7 mouse cellular contexts compared by ENCODE assay signal in the genomic region with DNA sequence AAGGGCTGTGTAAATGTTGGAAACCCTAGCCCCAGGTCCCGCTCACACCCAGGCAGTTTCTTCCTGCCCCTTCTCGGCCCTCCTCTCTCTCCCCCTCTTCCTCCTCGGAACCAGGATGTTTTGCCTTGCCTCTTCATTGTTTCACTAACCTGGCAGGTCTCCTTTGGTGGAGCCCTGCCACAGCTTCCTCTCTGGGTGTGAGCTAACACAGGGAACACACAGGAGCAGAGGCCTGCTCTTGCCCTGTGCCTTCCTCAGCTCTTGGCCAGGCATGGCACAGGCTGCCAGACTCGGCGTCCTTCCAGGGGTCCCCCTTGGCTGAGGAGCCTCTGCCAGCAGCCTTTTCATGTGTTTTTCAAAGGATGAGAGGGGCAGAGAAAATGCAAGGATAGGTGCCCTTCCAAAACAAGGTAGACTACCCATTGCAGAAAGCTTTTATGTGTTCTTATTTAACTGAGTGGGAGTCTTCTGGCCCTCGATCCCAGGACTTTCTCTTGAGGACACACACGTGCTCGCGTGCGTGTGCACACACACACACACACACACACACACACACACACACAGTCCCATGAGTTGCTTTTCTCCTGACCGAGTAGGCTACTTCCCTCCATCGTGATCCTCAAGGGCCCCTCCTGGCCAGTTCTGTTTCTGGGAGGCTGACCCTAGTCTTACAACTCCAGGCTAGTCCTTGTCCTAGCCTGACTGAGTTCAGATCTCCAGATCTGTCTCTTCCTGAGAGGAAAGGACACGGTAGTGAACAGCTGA. TPM values are rescaled to one million over a fixed set of nuclear protein-coding genes. Genes with fewer than 3 reads are reported as not detected.
A peak's percentile ranks its signal among the peaks of the same experiment; 100 is the strongest.
DNase-seq lines count a peak whose midpoint lies in the region; ATAC-seq and TF ChIP-seq lines count a peak whose summit lies in the region.

No protein-coding gene starts in this region.

- peak overlapping the region; percentile 95 for H3K4me2 ChIP-seq in CH12.LX (ENCODE audit: insufficient read depth, low read depth, poor library complexity, severe bottlenecking)
- no peak overlapping the region for H3K4me2 ChIP-seq in forebrain, embryonic 14.5 days (ENCODE audit: low read length)
- H3K4me2 ChIP-seq in hindbrain, embryonic 14.5 days (replicated peaks) = no peak overlapping the region
- H3K4me2 ChIP-seq in lung, embryonic 16.5 days (ENCODE audit: low read depth, low read length) = no peak overlapping the region

- 55% methylated on average over 13 of the region's 13 CpGs for WGBS in forebrain, embryonic 14.5 days
- 60% methylated on average over 13 of the region's 13 CpGs for WGBS in hindbrain, embryonic 14.5 days
- WGBS in lung, embryonic 16.5 days = 62% methylated on average over 13 of the region's 13 CpGs

- TF ChIP-seq RAD21 in CH12.LX (IDR thresholded peaks at IDR 0.05; ENCODE audit: low read depth, low read length) = no peak

- peak overlapping the region; percentile 94 for H3K27ac ChIP-seq in CH12.LX (ENCODE audit: insufficient read depth, low read depth)
- peak overlapping the region; percentile 80 for H3K27ac ChIP-seq in forebrain, embryonic 14.5 days (ENCODE audit: low read depth, low read length)
- peak overlapping the region; percentile 18 for H3K27ac ChIP-seq in hindbrain, embryonic 14.5 days
- peak overlapping the region; percentile 81 for H3K27ac ChIP-seq in lung, embryonic 16.5 days (ENCODE audit: low read length)

- no peak for DNase-seq in CH12.LX (ENCODE audit: extremely low read depth)
- DNase-seq in adrenal gland, postnatal 36 days = peak; percentile 28 to 60
- peak; percentile 75 for DNase-seq in forebrain, embryonic 14.5 days (ENCODE audit: low spot score)
- no peak for DNase-seq in hindbrain, embryonic 14.5 days (ENCODE audit: low spot score)
- no peak for DNase-seq in retina, embryonic 14.5 days (ENCODE audit: low spot score)
- DNase-seq in embryo, embryonic 10.5 days (ENCODE audit: low spot score) = no peak

- no peaks in the 10 kb centered on the region for H3K27me3 ChIP-seq in CH12.LX (replicated peaks)
- no peaks in the 10 kb centered on the region for H3K27me3 ChIP-seq in forebrain, embryonic 14.5 days (replicated peaks; ENCODE audit: control insufficient read depth, insufficient read depth, low read length)
- no peaks in the 10 kb centered on the region for H3K27me3 ChIP-seq in hindbrain, embryonic 14.5 days (ENCODE audit: control insufficient read depth, insufficient read depth, low read length)
- no peaks in the 10 kb centered on the region for H3K27me3 ChIP-seq in lung, embryonic 16.5 days (ENCODE audit: control insufficient read depth, insufficient read depth, low read depth, low read length)

- H3K9ac ChIP-seq in CH12.LX (ENCODE audit: insufficient read depth, low read depth) = peak overlapping the region; percentile 63
- H3K9ac ChIP-seq in forebrain, embryonic 14.5 days (ENCODE audit: low read length) = peak overlapping the region; percentile 29; the same call in 1 of the 2 replicates
- H3K9ac ChIP-seq in hindbrain, embryonic 14.5 days = no peak overlapping the region
- H3K9ac ChIP-seq in lung, embryonic 16.5 days (ENCODE audit: low read length) = 0 out of 2 replicates have a peak overlapping the region, but pooled peaks have one; percentile 5

- H3K4me3 ChIP-seq in CH12.LX (replicated peaks in 1 of 3; ENCODE audit: low read depth in 2 of 3, low read length in 2 of 3, poor library complexity in 1 of 3) = peak overlapping the region in 2 of 3 experiments; percentile 10
- no peak overlapping the region for H3K4me3 ChIP-seq in forebrain, embryonic 14.5 days (ENCODE audit: low read depth, low read length)
- no peak overlapping the region for H3K4me3 ChIP-seq in hindbrain, embryonic 14.5 days (replicated peaks; ENCODE audit: low read length)
- H3K4me3 ChIP-seq in lung, embryonic 16.5 days (ENCODE audit: low read length) = no peak overlapping the region

- TF ChIP-seq POLR2A in CH12.LX (IDR thresholded peaks at IDR 0.05; ENCODE audit: low read depth, low read length) = peak; percentile 29; the same call in 1 of the 2 replicates

- H3K79me2 ChIP-seq in CH12.LX (replicated peaks; ENCODE audit: control insufficient read depth, extremely low read depth, insufficient read depth, poor library complexity, severe bottlenecking) = peaks cover 91% of the 10 kb centered on the region

- H3K9me3 ChIP-seq in CH12.LX (replicated peaks; ENCODE audit: low read length) = no peaks in the 10 kb centered on the region
- no peaks in the 10 kb centered on the region for H3K9me3 ChIP-seq in forebrain, embryonic 14.5 days (replicated peaks; ENCODE audit: control insufficient read depth, low read length)
- H3K9me3 ChIP-seq in hindbrain, embryonic 14.5 days (ENCODE audit: control insufficient read depth, low read length) = no peaks in the 10 kb centered on the region
- H3K9me3 ChIP-seq in lung, embryonic 16.5 days (ENCODE audit: control insufficient read depth, low read length) = no peaks in the 10 kb centered on the region

- TF ChIP-seq EP300 in CH12.LX (IDR thresholded peaks at IDR 0.05; ENCODE audit: low read length) = no peak

- TF ChIP-seq CTCF in CH12.LX (conservative IDR thresholded peaks at IDR 0.05 in 1 of 2, IDR thresholded peaks at IDR 0.05 in 1 of 2; ENCODE audit: low read depth in 2 of 2, low read length in 2 of 2) = no peak

- peaks cover 44 to 90% of the 10 kb centered on the region in 2 experiments for H3K36me3 ChIP-seq in CH12.LX (replicated peaks in 1 of 2; ENCODE audit: control insufficient read depth in 1 of 2, insufficient read depth in 1 of 2, low read length in 1 of 2)
- 0 out of 2 replicates have a peak, but pooled peaks cover 3% of the 10 kb centered on the region for H3K36me3 ChIP-seq in forebrain, embryonic 14.5 days (ENCODE audit: control insufficient read depth, insufficient read depth, low read length)
- no peaks in the 10 kb centered on the region for H3K36me3 ChIP-seq in hindbrain, embryonic 14.5 days (replicated peaks; ENCODE audit: control insufficient read depth, insufficient read depth)
- no peaks in the 10 kb centered on the region for H3K36me3 ChIP-seq in lung, embryonic 16.5 days (ENCODE audit: control insufficient read depth, insufficient read depth, low read length)

- H3K4me1 ChIP-seq in CH12.LX (ENCODE audit: control insufficient read depth in 1 of 2, insufficient read depth in 2 of 2) = peaks cover 65 to 100% of the 10 kb centered on the region in 2 experiments
- H3K4me1 ChIP-seq in forebrain, embryonic 14.5 days (ENCODE audit: control insufficient read depth, insufficient read depth, low read length) = peaks cover 28% of the 10 kb centered on the region
- peaks cover 21% of the 10 kb centered on the region for H3K4me1 ChIP-seq in hindbrain, embryonic 14.5 days (replicated peaks; ENCODE audit: control insufficient read depth, insufficient read depth, low read length)
- peaks cover 21% of the 10 kb centered on the region for H3K4me1 ChIP-seq in lung, embryonic 16.5 days (replicated peaks; ENCODE audit: control insufficient read depth, insufficient read depth, low read length)

- in situ Hi-C loops in CH12.LX (cut with MboI; ENCODE audit: low pct_ligation_motif_present, low pct_unique_long_range_greater_than_20kb, low sequenced_read_pairs) = no loop called here

- peak; percentile 67 for ATAC-seq in forebrain, embryonic 14.5 days
- 0 out of 2 replicates have a peak, but pooled peaks have one; percentile 63 for ATAC-seq in hindbrain, embryonic 14.5 days (ENCODE audit: low FRiP score)
- ATAC-seq in lung, embryonic 16.5 days (ENCODE audit: low read depth) = peak; percentile 69

- dilution Hi-C loops in CH12.LX (cut with MboI; ENCODE audit: extremely low pct_ligation_motif_present, extremely low pct_unique_long_range_greater_than_20kb, low sequenced_read_pairs) = no loop called here

TF ChIP-seq in CH12.LX, 34 proteins besides CTCF, POLR2A, EP300 and RAD21:
- peak; percentile 90 for TF ChIP-seq BHLHE40 (IDR thresholded peaks at IDR 0.05; ENCODE audit: low read depth, low read length)
- TF ChIP-seq SMC3 (IDR thresholded peaks at IDR 0.05; ENCODE audit: low read depth, low read length) = no peak
- no peak for TF ChIP-seq HCFC1 (IDR thresholded peaks at IDR 0.05; ENCODE audit: low read depth, low read length)
- TF ChIP-seq ZNF384 (IDR thresholded peaks at IDR 0.05; ENCODE audit: low read depth, low read length) = no peak
- TF ChIP-seq CHD2 (IDR thresholded peaks at IDR 0.05; ENCODE audit: low read length) = no peak; the same call in 1 of the 2 replicates
- 0 out of 2 replicates have a peak, but pooled peaks have one; percentile 7 for TF ChIP-seq MXI1 (IDR thresholded peaks at IDR 0.05; ENCODE audit: low read depth, low read length)
- no peak for TF ChIP-seq MAZ (IDR thresholded peaks at IDR 0.05; ENCODE audit: low read depth, low read length)
- peak; percentile 65; the same call in 1 of the 2 replicates for TF ChIP-seq MAX (IDR thresholded peaks at IDR 0.05; ENCODE audit: low read length)
- 0 out of 2 replicates have a peak, but pooled peaks have one; percentile 6 for TF ChIP-seq ZMIZ1 (IDR thresholded peaks at IDR 0.05; ENCODE audit: low read depth, low read length)

RNA-seq across cellular contexts. Expression of gene Heg1, which starts 12.8 kb away (rescaled TPM):
- total RNA-seq in CH12.LX (2012; rRNA removed) (52.3 and 77.1 TPM in 2 replicates), CH12.LX (2014; rRNA removed) (33.5 and 40.8 TPM in 2 replicates)
- 49.2 and 67.2 TPM in 2 replicates for polyA plus RNA-seq in CH12.LX (2012; ENCODE audit: insufficient read length, low read depth)
- total RNA-seq in adrenal gland, postnatal 36 days (2021) = 10 to 100 TPM; 50.3 to 76.7 TPM
- polyA plus RNA-seq in forebrain, embryonic 14.5 days (2014; fragmentation: Nextera tagmentation; extraction: Ambion mirVana) = 14.3 and 15.0 TPM in 2 replicates
- 10.7 and 11.2 TPM in 2 replicates for polyA plus RNA-seq in hindbrain, embryonic 14.5 days (2014; fragmentation: Nextera tagmentation; extraction: Ambion mirVana)
- 16.8 and 19.2 TPM in 2 replicates for polyA plus RNA-seq in lung, embryonic 16.5 days (2015; fragmentation: Nextera tagmentation; extraction: Ambion mirVana)

Comparison
In these comparisons a context has a peak if more than half of its experiments do, and no peak if none do; other contexts are left out.
1. DNase-seq: peak in adrenal gland, postnatal 36 days (2 of 2) and forebrain, embryonic 14.5 days (single experiment); none in CH12.LX (single experiment), hindbrain, embryonic 14.5 days (single experiment), retina, embryonic 14.5 days (single experiment) and embryo, embryonic 10.5 days (single experiment).
2. H3K27ac ChIP-seq: peak in every context shown above with its lines; median percentile 94 in CH12.LX; 81 in lung, embryonic 16.5 days; 80 in forebrain, embryonic 14.5 days; 18 in hindbrain, embryonic 14.5 days.
3. H3K4me3 ChIP-seq: peak in CH12.LX (2 of 3); none in forebrain, embryonic 14.5 days (single experiment), hindbrain, embryonic 14.5 days (single experiment) and lung, embryonic 16.5 days (single experiment).
4. Peak in every context shown above with its lines, with median percentiles within 50 percentile points of each other: ATAC-seq.